Mouse (Mus musculus) bone marrow, adult 2 months (tissue): ENCODE results near the gene Gm10277.

Experiments used
- CTCF ChIP-seq: fragments of 200-500 bp; IDR thresholded peaks from 2 replicates; pipeline ENCODE4 v1.5.1; 2011; ENCODE audit warnings: low read length, control low read depth; ENCODE audit not compliant: control insufficient read depth, insufficient read depth
- POLR2A ChIP-seq: fragments of 200-500 bp; IDR thresholded peaks from 2 replicates; pipeline ENCODE4 v1.6.1; 2011; ENCODE audit warnings: low read depth, mild to moderate bottlenecking, control low read depth, low read length, borderline replicate concordance; ENCODE audit not compliant: control insufficient read depth

DNA sequence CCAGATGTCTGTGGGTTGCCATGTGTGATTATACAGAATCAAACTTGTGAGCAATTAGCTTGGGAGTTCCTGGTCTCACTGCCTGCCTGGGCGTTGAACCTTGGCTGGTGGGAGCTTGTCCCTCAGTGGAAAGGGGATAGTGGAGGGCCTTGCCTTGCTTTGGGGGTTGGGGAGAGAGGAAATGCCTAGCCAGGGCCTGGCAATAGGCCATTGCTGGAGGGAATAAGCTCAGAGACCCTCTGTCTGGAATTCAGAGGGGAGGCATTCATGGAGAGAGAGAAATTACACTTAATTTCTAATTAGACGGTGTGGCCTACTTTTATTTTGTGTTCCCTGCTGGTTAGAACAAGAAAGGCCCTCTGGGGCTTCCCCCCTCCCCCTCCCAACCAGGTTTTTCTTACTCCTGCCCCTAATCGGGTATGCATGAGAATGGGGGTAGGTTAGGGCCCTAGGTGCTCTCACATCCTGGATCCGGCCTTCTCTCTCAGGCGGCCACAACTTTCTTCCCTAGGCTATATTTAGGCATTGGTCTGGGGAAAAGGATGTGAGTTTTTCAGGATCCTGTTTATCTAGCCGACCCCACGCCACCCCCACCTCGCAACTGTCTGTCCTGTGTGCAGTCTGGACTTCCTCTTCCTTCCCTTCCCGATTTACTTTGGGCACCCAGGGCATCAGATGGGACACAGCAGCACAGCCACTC is 11.7 kb downstream of the Gm10277 start:
- TF ChIP-seq CTCF (no peak), POLR2A (no peak)
